In the genomic region with DNA sequence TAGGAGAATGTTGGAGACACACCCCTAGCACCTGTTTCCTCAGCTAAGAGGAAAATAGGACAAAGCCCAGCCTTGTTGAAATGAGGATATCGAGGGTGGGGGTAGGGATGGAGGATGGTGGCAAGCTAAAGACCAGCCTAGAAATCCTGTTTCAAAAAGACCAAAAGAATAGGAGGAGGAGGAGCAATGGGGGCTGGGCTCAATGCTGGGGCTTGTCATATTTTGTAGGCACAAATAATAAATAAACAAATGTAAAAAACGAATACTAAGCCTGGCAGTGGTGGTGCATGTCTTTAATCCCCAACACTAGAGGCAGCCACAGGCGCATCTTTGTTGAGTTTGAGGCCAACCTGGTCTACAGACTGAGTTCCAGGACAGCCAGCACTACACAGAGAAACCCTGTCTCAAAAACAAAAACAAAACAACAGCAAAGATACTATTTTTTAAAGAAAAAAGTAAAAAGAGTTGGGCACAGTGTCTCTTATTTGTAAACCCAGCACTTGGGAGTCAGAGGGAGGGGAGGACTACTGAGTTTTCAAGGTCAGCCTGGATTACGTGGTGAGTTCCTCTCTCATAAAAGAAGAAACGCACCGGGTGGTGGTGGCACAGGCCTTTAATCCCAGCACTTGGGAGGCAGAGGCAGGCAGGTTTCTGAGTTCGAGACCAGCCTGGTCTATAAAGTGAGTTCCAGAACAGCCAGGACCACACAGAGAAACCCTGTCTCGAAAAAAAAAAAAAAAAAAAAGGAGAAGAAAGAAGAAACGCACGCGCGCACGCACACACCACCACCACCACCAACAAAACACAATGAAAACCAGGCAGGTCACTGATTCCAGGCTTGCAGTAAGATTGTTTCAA, we compare ENCODE assay signal across 8 mouse cellular contexts. TPM values are rescaled to one million over a fixed set of nuclear protein-coding genes. Genes with fewer than 3 reads are reported as not detected.
DNase-seq lines count a peak whose midpoint lies in the region; ATAC-seq and TF ChIP-seq lines count a peak whose summit lies in the region.

No protein-coding gene starts in this region.

- peak overlapping the region; percentile 72 for H3K9ac ChIP-seq in heart, embryonic 12.5 days
- H3K9ac ChIP-seq in CH12.LX (ENCODE audit: insufficient read depth, low read depth), result peak overlapping the region; percentile 69
- H3K9ac ChIP-seq in forebrain, embryonic 11.5 days (ENCODE audit: low read length), result peak overlapping the region; percentile 60
- peak overlapping the region; percentile 75 for H3K9ac ChIP-seq in liver, embryonic 13.5 days

- H3K27ac ChIP-seq in heart, embryonic 12.5 days (ENCODE audit: poor library complexity, severe bottlenecking), result peak overlapping the region; percentile 93; the same call in 1 of the 2 replicates
- H3K27ac ChIP-seq in CH12.LX (ENCODE audit: insufficient read depth, low read depth), result peak overlapping the region; percentile 89; the same call in 1 of the 2 replicates
- 0 out of 2 replicates have a peak overlapping the region, but pooled peaks have one; percentile 92 for H3K27ac ChIP-seq in forebrain, embryonic 11.5 days (ENCODE audit: low read depth, low read length)
- peak overlapping the region; percentile 89 for H3K27ac ChIP-seq in liver, embryonic 13.5 days

- no peak for TF ChIP-seq EP300 in CH12.LX (IDR thresholded peaks at IDR 0.05; ENCODE audit: low read length)

- TF ChIP-seq POLR2A in CH12.LX (IDR thresholded peaks at IDR 0.05; ENCODE audit: low read depth, low read length), result no peak

- peaks cover 30% of the 10 kb centered on the region for H3K27me3 ChIP-seq in heart, embryonic 12.5 days (replicated peaks)
- H3K27me3 ChIP-seq in CH12.LX (replicated peaks), result no peaks in the 10 kb centered on the region
- no peaks in the 10 kb centered on the region for H3K27me3 ChIP-seq in forebrain, embryonic 11.5 days (ENCODE audit: control insufficient read depth, insufficient read depth, low read length)
- peaks cover 11% of the 10 kb centered on the region; the same call in 1 of the 2 replicates for H3K27me3 ChIP-seq in liver, embryonic 13.5 days

- ATAC-seq in heart, embryonic 12.5 days (ENCODE audit: insufficient number of reproducible peaks, low FRiP score), result no peak
- no peak for ATAC-seq in forebrain, embryonic 11.5 days (replicated peaks; ENCODE audit: low FRiP score)
- ATAC-seq in liver, embryonic 13.5 days (ENCODE audit: low read depth), result no peak

- no peak for TF ChIP-seq CTCF in CH12.LX (conservative IDR thresholded peaks at IDR 0.05 in 1 of 2, IDR thresholded peaks at IDR 0.05 in 1 of 2; ENCODE audit: low read depth in 2 of 2, low read length in 2 of 2)

- peaks cover 20% of the 10 kb centered on the region for H3K4me1 ChIP-seq in heart, embryonic 12.5 days (replicated peaks)
- peaks cover 31 to 60% of the 10 kb centered on the region in 2 experiments for H3K4me1 ChIP-seq in CH12.LX (ENCODE audit: control insufficient read depth in 1 of 2, insufficient read depth in 2 of 2)
- H3K4me1 ChIP-seq in forebrain, embryonic 11.5 days (replicated peaks; ENCODE audit: control insufficient read depth, insufficient read depth, low read length), result peaks cover 10% of the 10 kb centered on the region
- H3K4me1 ChIP-seq in liver, embryonic 13.5 days (replicated peaks), result peaks cover 55% of the 10 kb centered on the region

- peak overlapping the region; percentile 63 for H3K4me3 ChIP-seq in heart, embryonic 12.5 days
- peak overlapping the region; percentile 45 to 59 (median 59) for H3K4me3 ChIP-seq in CH12.LX (replicated peaks in 1 of 3; ENCODE audit: low read depth in 2 of 3, low read length in 2 of 3, poor library complexity in 1 of 3)
- peak overlapping the region; percentile 56 for H3K4me3 ChIP-seq in forebrain, embryonic 11.5 days (ENCODE audit: low read depth, low read length)
- peak overlapping the region; percentile 66 for H3K4me3 ChIP-seq in liver, embryonic 13.5 days (replicated peaks)

- peak overlapping the region; percentile 75 for H3K4me2 ChIP-seq in heart, embryonic 12.5 days
- H3K4me2 ChIP-seq in CH12.LX (ENCODE audit: insufficient read depth, low read depth, poor library complexity, severe bottlenecking), result peak overlapping the region; percentile 91
- peak overlapping the region; percentile 66 for H3K4me2 ChIP-seq in forebrain, embryonic 11.5 days (ENCODE audit: low read depth, low read length, severe bottlenecking)
- H3K4me2 ChIP-seq in liver, embryonic 13.5 days, result peak overlapping the region; percentile 83

- peaks cover 17% of the 10 kb centered on the region for H3K36me3 ChIP-seq in heart, embryonic 12.5 days
- peaks cover 47 to 62% of the 10 kb centered on the region in 2 experiments for H3K36me3 ChIP-seq in CH12.LX (replicated peaks in 1 of 2; ENCODE audit: control insufficient read depth in 1 of 2, insufficient read depth in 1 of 2, low read length in 1 of 2)
- H3K36me3 ChIP-seq in forebrain, embryonic 11.5 days (ENCODE audit: control insufficient read depth, insufficient read depth, low read length), result no peaks in the 10 kb centered on the region
- H3K36me3 ChIP-seq in liver, embryonic 13.5 days, result peaks cover 23% of the 10 kb centered on the region

- 79% methylated on average over 13 of the region's 13 CpGs for WGBS in heart, embryonic 12.5 days
- 80% methylated on average over 13 of the region's 13 CpGs for WGBS in forebrain, embryonic 11.5 days
- 64% methylated on average over 13 of the region's 13 CpGs for WGBS in liver, embryonic 13.5 days (ENCODE audit: insufficient replicate concordance)

- no peak for TF ChIP-seq RAD21 in CH12.LX (IDR thresholded peaks at IDR 0.05; ENCODE audit: low read depth, low read length)

- dilution Hi-C loops in CH12.LX (cut with MboI; ENCODE audit: extremely low pct_ligation_motif_present, extremely low pct_unique_long_range_greater_than_20kb, low sequenced_read_pairs), result no loop called here

- no peaks in the 10 kb centered on the region for H3K9me3 ChIP-seq in heart, embryonic 12.5 days (replicated peaks)
- no peaks in the 10 kb centered on the region for H3K9me3 ChIP-seq in CH12.LX (replicated peaks; ENCODE audit: low read length)
- no peaks in the 10 kb centered on the region for H3K9me3 ChIP-seq in forebrain, embryonic 11.5 days (ENCODE audit: control insufficient read depth, low read length)
- no peaks in the 10 kb centered on the region for H3K9me3 ChIP-seq in liver, embryonic 13.5 days (replicated peaks)

- in situ Hi-C loops in CH12.LX (cut with MboI; ENCODE audit: low pct_ligation_motif_present, low pct_unique_long_range_greater_than_20kb, low sequenced_read_pairs), result loop anchor here (10.0 kb wide), 1 partner anchor 63 kb away; a partner anchor contains a TSS

- H3K79me2 ChIP-seq in CH12.LX (replicated peaks; ENCODE audit: control insufficient read depth, extremely low read depth, insufficient read depth, poor library complexity, severe bottlenecking), result peaks cover 36% of the 10 kb centered on the region

- DNase-seq in heart, adult 8-10 months (ENCODE audit: low spot score), result no peak
- no peak for DNase-seq in CH12.LX (ENCODE audit: extremely low read depth)
- DNase-seq in forebrain, embryonic 11.5 days (ENCODE audit: low spot score), result peak; percentile 48
- DNase-seq in liver, embryonic 13.5 days, result no peak
- DNase-seq in T-cell, adult 2 months (ENCODE audit: low spot score), result no peak
- no peak for DNase-seq in layer of hippocampus, adult 8-10 months (ENCODE audit: low spot score in 2 of 2)
- DNase-seq in retina, embryonic 14.5 days (ENCODE audit: low spot score), result no peak

RNA-seq across cellular contexts. Expression of a gene that starts 0.9 kb away (rescaled TPM):
- 17.4 and 17.5 TPM in 2 replicates for polyA plus RNA-seq in heart, embryonic 12.5 days (2016; fragmentation: Nextera tagmentation; extraction: Ambion mirVana)
- total RNA-seq in heart, adult 8-10 months (2022), result 10 to 100 TPM in 1 of 4 experiments, 1 to 10 TPM in 3; 8.2 to 10.3 (median 9.0) TPM
- total RNA-seq in CH12.LX (2012; rRNA removed) (10.1 and 10.7 TPM in 2 replicates), CH12.LX (2014; rRNA removed) (11.2 and 12.9 TPM in 2 replicates)
- 14.4 and 15.8 TPM in 2 replicates for polyA plus RNA-seq in CH12.LX (2012; ENCODE audit: insufficient read length, low read depth)
- polyA plus RNA-seq in forebrain, embryonic 11.5 days (2014; fragmentation: Nextera tagmentation; extraction: Ambion mirVana), result 27.4 and 28.2 TPM in 2 replicates
- 11.4 and 12.7 TPM in 2 replicates for polyA plus RNA-seq in liver, embryonic 13.5 days (2015; fragmentation: Nextera tagmentation; extraction: Ambion mirVana)
- 10 to 100 TPM; 16.9 to 19.1 (median 18.9) TPM for total RNA-seq in layer of hippocampus, adult 8-10 months (2022)

RNA-seq across cellular contexts. Expression of a gene that starts 5.5 kb away (rescaled TPM):
- 0.40 TPM in 1 of 2 replicates, not detected in the other for polyA plus RNA-seq in heart, embryonic 12.5 days (2016; fragmentation: Nextera tagmentation; extraction: Ambion mirVana)
- total RNA-seq in heart, adult 8-10 months (2022), result under 1 TPM; 0.23 to 0.97 (median 0.41) TPM
- total RNA-seq in CH12.LX (2012; rRNA removed), result 102 and 207 TPM in 2 replicates
- 55.0 and 60.3 TPM in 2 replicates for total RNA-seq in CH12.LX (2014; rRNA removed)
- 87.6 and 105 TPM in 2 replicates for polyA plus RNA-seq in CH12.LX (2012; ENCODE audit: insufficient read length, low read depth)
- polyA plus RNA-seq in forebrain, embryonic 11.5 days (2014; fragmentation: Nextera tagmentation; extraction: Ambion mirVana), result 2.0 and 2.1 TPM in 2 replicates
- 4.6 and 5.0 TPM in 2 replicates for polyA plus RNA-seq in liver, embryonic 13.5 days (2015; fragmentation: Nextera tagmentation; extraction: Ambion mirVana)
- 1 to 10 TPM; 1.2 to 3.2 (median 1.8) TPM for total RNA-seq in layer of hippocampus, adult 8-10 months (2022)

RNA-seq across cellular contexts. Expression of a gene that starts 8.7 kb away (rescaled TPM):
- 3.1 and 4.3 TPM in 2 replicates for polyA plus RNA-seq in heart, embryonic 12.5 days (2016; fragmentation: Nextera tagmentation; extraction: Ambion mirVana)
- 1 to 10 TPM; 2.4 to 3.9 (median 3.1) TPM for total RNA-seq in heart, adult 8-10 months (2022)
- 6.1 and 6.5 TPM in 2 replicates for total RNA-seq in CH12.LX (2012; rRNA removed)
- 13.6 and 18.0 TPM in 2 replicates for total RNA-seq in CH12.LX (2014; rRNA removed)
- polyA plus RNA-seq in CH12.LX (2012; ENCODE audit: insufficient read length, low read depth), result 3.1 and 3.9 TPM in 2 replicates
- polyA plus RNA-seq in forebrain, embryonic 11.5 days (2014; fragmentation: Nextera tagmentation; extraction: Ambion mirVana), result 5.5 and 8.5 TPM in 2 replicates
- 2.4 and 2.6 TPM in 2 replicates for polyA plus RNA-seq in liver, embryonic 13.5 days (2015; fragmentation: Nextera tagmentation; extraction: Ambion mirVana)
- 1 to 10 TPM; 3.3 to 5.6 (median 3.8) TPM for total RNA-seq in layer of hippocampus, adult 8-10 months (2022)

RNA-seq across cellular contexts. Expression of a gene that starts 12.3 kb away (rescaled TPM):
- polyA plus RNA-seq in heart, embryonic 12.5 days (2016; fragmentation: Nextera tagmentation; extraction: Ambion mirVana), result 7.2 and 9.2 TPM in 2 replicates
- 1 to 10 TPM in 3 of 4 experiments, under 1 TPM in 1; 0.66 to 2.0 (median 1.5) TPM for total RNA-seq in heart, adult 8-10 months (2022)
- 0.21 and 0.47 TPM in 2 replicates for total RNA-seq in CH12.LX (2012; rRNA removed)
- 0.46 TPM in 1 of 2 replicates, not detected in the other for total RNA-seq in CH12.LX (2014; rRNA removed)
- 0.85 and 0.87 TPM in 2 replicates for polyA plus RNA-seq in CH12.LX (2012; ENCODE audit: insufficient read length, low read depth)
- polyA plus RNA-seq in forebrain, embryonic 11.5 days (2014; fragmentation: Nextera tagmentation; extraction: Ambion mirVana), result 65.1 and 77.9 TPM in 2 replicates
- polyA plus RNA-seq in liver, embryonic 13.5 days (2015; fragmentation: Nextera tagmentation; extraction: Ambion mirVana), result 0.22 and 0.34 TPM in 2 replicates
- 10 to 100 TPM; 24.3 to 29.0 (median 26.8) TPM for total RNA-seq in layer of hippocampus, adult 8-10 months (2022)

RNA-seq across cellular contexts. Expression of a gene that starts 28.4 kb away (rescaled TPM):
- 5.2 and 5.6 TPM in 2 replicates for polyA plus RNA-seq in heart, embryonic 12.5 days (2016; fragmentation: Nextera tagmentation; extraction: Ambion mirVana)
- total RNA-seq in heart, adult 8-10 months (2022), result 1 to 10 TPM in 1 of 4 experiments, under 1 TPM in 1, not detected in 2; 0.52 to 1.6 TPM
- total RNA-seq in CH12.LX (2012; rRNA removed), result 0.21 and 0.50 TPM in 2 replicates
- not detected in 2 replicates for total RNA-seq in CH12.LX (2014; rRNA removed)
- not detected in 2 replicates for polyA plus RNA-seq in CH12.LX (2012; ENCODE audit: insufficient read length, low read depth)
- 61.9 and 71.1 TPM in 2 replicates for polyA plus RNA-seq in forebrain, embryonic 11.5 days (2014; fragmentation: Nextera tagmentation; extraction: Ambion mirVana)
- polyA plus RNA-seq in liver, embryonic 13.5 days (2015; fragmentation: Nextera tagmentation; extraction: Ambion mirVana), result 0.56 and 0.69 TPM in 2 replicates
- 10 to 100 TPM; 68.1 to 83.4 (median 76.2) TPM for total RNA-seq in layer of hippocampus, adult 8-10 months (2022)

Comparison
In these comparisons a context has a peak if more than half of its experiments do, and no peak if none do; other contexts are left out.
1. RNA of a gene that starts 5.5 kb away (polyA plus RNA-seq): 87.6 to 105 TPM in CH12.LX; 4.6 to 5.0 TPM in liver, embryonic 13.5 days, 2.0 to 2.1 TPM in forebrain, embryonic 11.5 days and 0.40 TPM in heart, embryonic 12.5 days; every median in the first group is over 10 times any median in the second.
2. Peak in every context shown above with its lines, with median percentiles within 50 percentile points of each other: H3K27ac ChIP-seq, H3K4me2 ChIP-seq, H3K4me3 ChIP-seq and H3K9ac ChIP-seq.